Mouse (Mus musculus) testis, adult 2 months (tissue): ENCODE measurements around the gene Gm10065. TPM values are rescaled to one million over a fixed set of nuclear protein-coding genes. Genes with fewer than 3 reads are reported as not detected.
"Not testable (repeated sequence)": the region's sequence is repeated elsewhere in the genome, so short reads cannot be mapped to it uniquely, and the experiment has no call there.

Source experiments
- H3K27ac ChIP-seq: fragments of 200-500 bp; 2 replicates; pipeline ENCODE4 v1.5.1; 2012; ENCODE audit warnings: low read depth, low read length; ENCODE audit not compliant: control insufficient read depth, insufficient read depth
- H3K27me3 ChIP-seq: fragments of 200-500 bp; 2 replicates; pipeline ENCODE4 v1.6.1; 2012; ENCODE audit warnings: mild to moderate bottlenecking, low read length, moderate library complexity; ENCODE audit not compliant: control insufficient read depth, insufficient read depth
- H3K36me3 ChIP-seq: fragments of 200-500 bp; 2 replicates; pipeline ENCODE4 v1.6.1; 2012; ENCODE audit warnings: mild to moderate bottlenecking, low read length; ENCODE audit not compliant: control insufficient read depth, insufficient read depth
- H3K4me1 ChIP-seq: fragments of 200-500 bp; 2 replicates; pipeline ENCODE4 v1.6.1; 2012; ENCODE audit warnings: low read length; ENCODE audit not compliant: control insufficient read depth, insufficient read depth
- H3K4me3 ChIP-seq: fragments of 200-500 bp; 2 replicates; pipeline ENCODE4 v1.5.1; 2012; ENCODE audit warnings: low read depth, mild to moderate bottlenecking, low read length, moderate library complexity, mixed read lengths; ENCODE audit not compliant: control insufficient read depth
- CTCF ChIP-seq: fragments of 200-500 bp; IDR thresholded peaks from 2 replicates; pipeline ENCODE4 v1.5.1; 2012; ENCODE audit warnings: low read depth, mild to moderate bottlenecking, inconsistent platforms, low read length, moderate library complexity; ENCODE audit not compliant: control insufficient read depth, insufficient read depth, insufficient replicate concordance
- POLR2A ChIP-seq: fragments of 200-500 bp; IDR thresholded peaks from 2 replicates; pipeline ENCODE4 v1.6.1; 2012; ENCODE audit warnings: low read depth, mild to moderate bottlenecking, inconsistent platforms, low read length, moderate library complexity; ENCODE audit not compliant: control insufficient read depth
- polyA plus RNA-seq: library from polyadenylated mRNA; depleted of rRNA; stranded (reverse); fragments of >200 nt; gene quantifications from 2 replicates; pipeline ENCODE4 v1.2.3, GENCODE M21; 2012; rRNA removed

The Gm10065 gene
- polyA plus RNA-seq, result not detected in 2 replicates

GRCm38 (mm10) chr13:21478759-21479670, at the start of gene Gm10065, which contains the start of gene Zkscan4:
TSS of gene Gm10065 (minus strand) at chr13:21479441.
TSS of gene Zkscan4 (plus strand) at chr13:21478907.
- H3K36me3 ChIP-seq, H3K4me1 ChIP-seq, H3K27me3 ChIP-seq: not testable (repeated sequence)
- Histone ChIP-seq H3K27ac (peak within 1 kb of the TSS; percentile 75), H3K4me3 (peak within 1 kb of the TSS; percentile 83)

GRCm38 (mm10) chr13:21506221-21506649, 27.0 kb upstream of the Gm10065 start:
- Histone ChIP-seq H3K36me3 (no peaks in the 10 kb centered on the region), H3K4me1 (no peaks in the 10 kb centered on the region; the same call in 1 of the 2 replicates), H3K27ac (peak overlapping the region; percentile 98), H3K4me3 (peak overlapping the region; percentile 96), H3K27me3 (no peaks in the 10 kb centered on the region)
- TF ChIP-seq POLR2A (peak; percentile 74; the same call in 1 of the 2 replicates), CTCF (no peak)

DNA sequence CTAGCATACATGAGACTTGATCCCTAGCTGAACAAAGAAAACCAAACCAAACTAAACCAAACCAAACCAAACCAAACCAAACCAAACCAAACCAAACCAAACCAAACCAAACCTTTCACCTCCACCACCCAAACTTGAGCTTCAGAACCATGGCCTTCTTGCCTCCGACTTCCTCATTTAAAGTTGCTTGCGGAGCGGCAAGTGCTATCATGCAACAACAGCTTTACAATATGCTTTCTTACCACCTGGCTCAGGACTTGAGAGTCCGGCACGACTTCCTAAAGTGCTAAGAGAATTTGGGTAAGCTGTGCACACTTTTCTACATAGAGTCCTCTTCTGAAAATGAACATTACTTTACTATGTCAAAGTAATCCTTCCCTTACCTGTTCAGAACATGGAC, 23.1 kb upstream of the Gm10065 start:
- no peak overlapping the region for H3K27ac ChIP-seq
- no peaks in the 10 kb centered on the region for H3K27me3 ChIP-seq
- H3K36me3 ChIP-seq, result no peaks in the 10 kb centered on the region
- peaks cover 2% of the 10 kb centered on the region; the same call in 1 of the 2 replicates for H3K4me1 ChIP-seq
- H3K4me3 ChIP-seq, result no peak overlapping the region
- TF ChIP-seq POLR2A (no peak), CTCF (no peak)

- not testable (repeated sequence) for H3K36me3 ChIP-seq, H3K4me1 ChIP-seq, H3K27me3 ChIP-seq, H3K27ac ChIP-seq, H3K4me3 ChIP-seq
Measured at GRCm38 (mm10) chr13:21501182-21501581, 21.9 kb upstream of the Gm10065 start, which contains the start of gene Gm11273. TSS of gene Gm11273 (minus strand) at chr13:21501418.

DNA sequence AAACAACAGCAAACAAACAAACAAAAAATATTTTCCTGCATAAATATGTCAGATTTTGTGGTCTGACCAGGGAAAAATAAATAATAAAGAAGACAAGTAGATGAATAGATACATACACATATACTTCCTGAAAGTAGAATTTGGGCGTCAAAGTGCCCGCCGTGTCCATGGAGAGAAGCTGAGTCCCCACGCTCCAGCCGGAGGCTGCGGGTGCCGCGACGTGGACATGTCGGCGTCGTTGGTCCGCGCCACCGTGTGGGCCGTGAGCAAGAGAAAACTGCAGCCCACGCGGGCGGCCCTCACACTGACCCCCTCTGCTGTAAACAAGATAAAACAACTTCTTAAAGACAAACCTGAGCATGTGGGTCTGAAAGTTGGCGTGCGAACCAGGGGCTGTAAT, 15.8 kb upstream of the Gm10065 start, which contains the start of gene AK157302:
Gene AK157302, plus strand, starts transcription at position 144 of the 400 bp plus-strand sequence.
- Histone ChIP-seq H3K4me3 (peak within 1 kb of the TSS; percentile 66), H3K4me1 (no peaks in the 10 kb centered on the region), H3K27ac (no peak within 1 kb of the TSS), H3K27me3 (no peaks in the 10 kb centered on the region), H3K36me3 (no peaks in the 10 kb centered on the region)
- TF ChIP-seq CTCF (no peak), POLR2A (no peak)

- Histone ChIP-seq H3K4me1 (no peaks in the 10 kb centered on the region), H3K36me3 (no peaks in the 10 kb centered on the region), H3K4me3 (no peak overlapping the region), H3K27ac (no peak overlapping the region), H3K27me3 (no peaks in the 10 kb centered on the region)
- TF ChIP-seq CTCF, result no peak
- no peak for TF ChIP-seq POLR2A
Measured at GRCm38 (mm10) chr13:21492847-21493246, 13.6 kb upstream of the Gm10065 start.

- Histone ChIP-seq H3K36me3 (no peaks in the 10 kb centered on the region), H3K27ac (no peak overlapping the region), H3K27me3 (no peaks in the 10 kb centered on the region), H3K4me3 (no peak overlapping the region), H3K4me1 (no peaks in the 10 kb centered on the region)
- TF ChIP-seq CTCF (no peak), POLR2A (no peak)
Measured at GRCm38 (mm10) chr13:21486881-21487280, 7.6 kb upstream of the Gm10065 start.
